In genomic region chr15:17604402-17604801, GRCm38 (mm10) we compare ENCODE assay signal across 17 mouse cellular contexts.
DNase-seq lines count a peak whose midpoint lies in the region; ATAC-seq lines count a peak whose summit lies in the region.
"Had no signal": no experiment of that assay in that cellular context is flagged by ENCODE, and none has a peak within 500 bp of the region (broad histone marks: within the 10 kb centered on the region; RNA-seq: fewer than 3 reads in every experiment).

No protein-coding gene starts in this region.

- no peaks in the 10 kb centered on the region for H3K9me3 ChIP-seq in midbrain, embryonic 14.5 days (ENCODE audit: control insufficient read depth, low read length)
- H3K9me3 ChIP-seq in midbrain, embryonic 11.5 days (ENCODE audit: control insufficient read depth, low read length): no peaks in the 10 kb centered on the region
- H3K9me3 ChIP-seq: embryonic facial prominence, embryonic 13.5 days; forebrain, embryonic 10.5 days; heart, embryonic 10.5 days; neural tube, embryonic 12.5 days had no signal

- no peak overlapping the region for H3K9ac ChIP-seq in midbrain, embryonic 14.5 days (replicated peaks; ENCODE audit: low read length)
- no peak overlapping the region for H3K9ac ChIP-seq in midbrain, embryonic 11.5 days (ENCODE audit: low read length)
- H3K9ac ChIP-seq: embryonic facial prominence, embryonic 13.5 days; neural tube, embryonic 12.5 days had no signal

- peak; percentile 38 to 42 for DNase-seq in cerebellum, postnatal 10 days
- DNase-seq in cerebellum, adult 11 months: no peak
- DNase-seq in kidney, postnatal 10 days: peak; percentile 18
- no peak for DNase-seq in kidney, postnatal 25 days
- peak; percentile 17 for DNase-seq in midbrain, embryonic 14.5 days
- DNase-seq in midbrain, embryonic 11.5 days (ENCODE audit: low spot score, missing footprints): no peak
- DNase-seq in c-Kit-positive CD71-negative TER-119-negative erythroid progenitor cells, embryonic 14.5 days (ENCODE audit: low read depth): peak; percentile 1
- no peak for DNase-seq in spleen, postnatal 10 days (ENCODE audit: low spot score in 2 of 2)
- DNase-seq: B cell, adult 2 months; gastrocnemius, postnatal 14 days; heart, postnatal 36 days; spleen, adult 18-20 months had no signal

- H3K4me1 ChIP-seq in midbrain, embryonic 14.5 days (ENCODE audit: control insufficient read depth, insufficient read depth, low read length): no peaks in the 10 kb centered on the region
- no peaks in the 10 kb centered on the region for H3K4me1 ChIP-seq in midbrain, embryonic 11.5 days (ENCODE audit: control insufficient read depth, insufficient read depth, low read length)
- H3K4me1 ChIP-seq: embryonic facial prominence, embryonic 13.5 days; forebrain, embryonic 10.5 days; heart, embryonic 10.5 days; neural tube, embryonic 12.5 days had no signal

- no peak overlapping the region for H3K4me3 ChIP-seq in midbrain, embryonic 14.5 days (replicated peaks; ENCODE audit: low read depth, low read length)
- H3K4me3 ChIP-seq in midbrain, embryonic 11.5 days (ENCODE audit: low read depth, low read length): no peak overlapping the region
- H3K4me3 ChIP-seq: embryonic facial prominence, embryonic 13.5 days; forebrain, embryonic 10.5 days; heart, embryonic 10.5 days; neural tube, embryonic 12.5 days had no signal

- ATAC-seq in midbrain, embryonic 14.5 days (ENCODE audit: low FRiP score, low TSS enrichment): no peak
- no peak for ATAC-seq in midbrain, embryonic 11.5 days (ENCODE audit: low FRiP score)

- H3K27me3 ChIP-seq in midbrain, embryonic 14.5 days (ENCODE audit: control insufficient read depth, insufficient read depth, low read length): no peaks in the 10 kb centered on the region
- no peaks in the 10 kb centered on the region for H3K27me3 ChIP-seq in midbrain, embryonic 11.5 days (ENCODE audit: control insufficient read depth, insufficient read depth, low read length)
- H3K27me3 ChIP-seq: embryonic facial prominence, embryonic 13.5 days; neural tube, embryonic 12.5 days had no signal

- no peak overlapping the region for H3K4me2 ChIP-seq in midbrain, embryonic 14.5 days (ENCODE audit: low read length)
- H3K4me2 ChIP-seq in midbrain, embryonic 11.5 days: no peak overlapping the region
- H3K4me2 ChIP-seq: embryonic facial prominence, embryonic 13.5 days; liver, embryonic 11.5 days; neural tube, embryonic 12.5 days had no signal

- 74% methylated on average over 1 of the region's 1 CpGs for WGBS in midbrain, embryonic 14.5 days
- 75% methylated on average over 1 of the region's 1 CpGs for whole genome bisulfite sequencing in midbrain, embryonic 11.5 days

- no peak overlapping the region for H3K27ac ChIP-seq in midbrain, embryonic 14.5 days (replicated peaks; ENCODE audit: low read depth, low read length)
- H3K27ac ChIP-seq in midbrain, embryonic 11.5 days (ENCODE audit: low read depth, low read length): no peak overlapping the region
- H3K27ac ChIP-seq: embryonic facial prominence, embryonic 13.5 days; forebrain, embryonic 10.5 days; heart, embryonic 10.5 days; neural tube, embryonic 12.5 days had no signal

- no peaks in the 10 kb centered on the region for H3K36me3 ChIP-seq in midbrain, embryonic 14.5 days (ENCODE audit: control insufficient read depth, insufficient read depth, low read length)
- H3K36me3 ChIP-seq in midbrain, embryonic 11.5 days (ENCODE audit: control insufficient read depth, insufficient read depth, low read length): no peaks in the 10 kb centered on the region
- H3K36me3 ChIP-seq: embryonic facial prominence, embryonic 13.5 days; forebrain, embryonic 10.5 days; heart, embryonic 10.5 days; neural tube, embryonic 12.5 days had no signal

Comparison
In these comparisons a context has a peak if more than half of its experiments do, and no peak if none do; other contexts are left out.
1. DNase-seq: peak in cerebellum, postnatal 10 days (2 of 2), kidney, postnatal 10 days (single experiment), midbrain, embryonic 14.5 days (single experiment) and c-Kit-positive CD71-negative TER-119-negative erythroid progenitor cells, embryonic 14.5 days (single experiment); none in cerebellum, adult 11 months (single experiment), kidney, postnatal 25 days (0 of 2), midbrain, embryonic 11.5 days (single experiment) and spleen, postnatal 10 days (0 of 2).